Mouse (Mus musculus) left cerebral cortex, postnatal 25 days (tissue): ENCODE results near the gene Arhgef3. TPM values are rescaled to one million over a fixed set of nuclear protein-coding genes. Genes with fewer than 3 reads are reported as not detected.

Source experiments
- DNase-seq, 2 experiments: peaks; one replicate each; pipeline ENCODE4 v3.0.0; 2022; ENCODE audit warnings: low spot score in 2 of 2, mixed read lengths in 1 of 2
- intact Hi-C: fragments of 180-260 bp; cut with DNase I; formaldehyde crosslinking; loops from one replicate; pipeline ENCODE4 v1.15.1; 2025
- total RNA-seq, 2 experiments: library from RNA; stranded (reverse); gene quantifications; 2 replicates each; pipeline ENCODE4 v1.2.3; 2021

Arhgef3 gene
- total RNA-seq, 2 experiments from 2014 or later = 61.9 to 62.2 TPM

DNA sequence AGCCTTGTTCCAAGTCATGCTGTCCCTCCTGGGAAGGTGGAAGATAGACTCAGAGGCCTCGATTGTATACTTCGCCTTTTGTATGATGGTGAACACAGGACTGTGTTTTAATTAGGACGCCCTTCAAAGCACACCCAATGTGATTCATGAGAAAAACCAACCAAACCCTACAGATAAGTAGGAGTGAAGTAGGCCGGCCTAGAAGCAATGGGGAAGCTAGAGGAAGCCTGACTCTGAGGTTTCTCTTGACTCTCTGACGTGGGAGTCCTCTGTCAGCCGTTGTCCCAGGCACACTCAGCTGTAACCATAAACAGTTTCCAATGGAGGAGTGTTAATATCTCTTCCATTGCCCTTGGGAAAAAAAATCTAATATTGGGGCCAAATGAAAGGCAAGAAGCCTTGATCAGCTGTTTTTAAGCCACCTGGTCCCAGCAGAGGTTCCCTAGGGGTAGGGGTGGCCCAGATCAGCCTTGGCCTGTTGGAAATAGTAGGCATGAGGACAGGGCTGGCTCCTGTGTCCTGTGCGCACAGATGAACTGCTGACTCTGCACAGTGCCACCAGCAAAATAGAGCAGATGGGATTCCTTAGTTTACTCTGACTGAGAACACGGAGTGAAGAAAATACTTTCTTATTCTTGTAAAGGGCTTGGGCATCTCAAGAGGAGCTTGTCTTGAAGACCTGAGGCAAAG is 165.6 kb downstream of the Arhgef3 start:
- no peak for DNase-seq
- intact Hi-C loops = no loop called here

DNA sequence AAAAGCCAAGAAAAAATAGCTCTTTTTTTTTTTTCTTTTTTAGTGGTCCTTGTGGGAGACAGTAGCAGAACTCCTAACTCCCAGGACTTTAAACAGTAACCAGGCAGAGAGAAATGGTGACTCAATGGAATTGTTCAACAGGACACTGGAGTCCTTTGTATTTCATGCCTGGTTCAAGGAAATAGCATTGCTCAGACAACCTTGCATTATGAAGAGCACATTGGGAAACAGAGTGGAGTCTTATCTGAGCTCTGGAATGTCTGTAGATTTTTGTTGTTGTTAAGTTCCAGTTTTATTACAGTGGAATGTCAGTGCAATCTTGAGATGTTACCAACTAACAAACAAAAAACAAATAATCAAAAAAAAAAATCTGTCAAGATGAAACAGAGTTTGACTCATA is 169.3 kb downstream of the Arhgef3 start:
- no peak for DNase-seq
- intact Hi-C loops = no loop called here

DNA sequence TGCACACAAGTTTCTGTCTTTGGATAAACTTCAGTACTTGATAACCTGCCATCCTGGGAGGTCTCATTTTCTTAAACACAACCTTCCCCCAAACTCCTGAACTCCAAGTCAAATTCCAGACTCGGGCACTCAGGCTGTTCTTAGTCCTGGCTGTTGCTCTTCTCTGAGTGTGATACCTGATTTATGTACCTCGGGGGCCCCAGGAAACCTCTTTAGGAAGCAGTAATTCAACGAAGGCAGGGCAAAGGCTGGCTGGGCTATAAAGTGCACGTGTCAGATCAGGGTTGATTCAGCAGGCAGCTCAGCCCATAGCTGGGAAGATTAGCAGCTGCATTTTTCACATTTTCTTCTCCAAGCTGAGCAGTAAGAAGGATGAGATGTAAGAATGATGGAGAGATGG is 171.5 kb downstream of the Arhgef3 start:
- no peak for DNase-seq
- intact Hi-C loops = no loop called here

DNA sequence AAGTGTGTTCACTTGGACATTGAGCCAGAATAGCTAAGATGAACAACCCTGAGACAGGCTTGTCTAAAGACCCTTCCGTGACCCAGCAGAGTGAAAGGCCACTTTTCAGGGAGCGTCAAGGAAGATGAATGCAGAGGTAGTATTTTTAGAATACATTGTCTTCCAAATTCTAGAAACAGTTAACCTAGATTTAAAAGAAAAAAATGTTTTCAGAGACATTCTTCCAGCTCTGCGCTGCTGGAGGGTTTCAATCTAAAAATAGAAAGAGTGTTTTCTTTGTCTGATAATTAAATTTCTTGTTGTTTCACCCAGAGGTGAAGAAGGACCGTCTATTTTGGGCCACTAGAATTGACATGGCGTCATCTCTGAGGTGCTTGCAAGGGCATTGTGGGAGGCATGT is 174.4 kb downstream of the Arhgef3 start:
- intact Hi-C loops = no loop called here
- no peak for DNase-seq

DNA sequence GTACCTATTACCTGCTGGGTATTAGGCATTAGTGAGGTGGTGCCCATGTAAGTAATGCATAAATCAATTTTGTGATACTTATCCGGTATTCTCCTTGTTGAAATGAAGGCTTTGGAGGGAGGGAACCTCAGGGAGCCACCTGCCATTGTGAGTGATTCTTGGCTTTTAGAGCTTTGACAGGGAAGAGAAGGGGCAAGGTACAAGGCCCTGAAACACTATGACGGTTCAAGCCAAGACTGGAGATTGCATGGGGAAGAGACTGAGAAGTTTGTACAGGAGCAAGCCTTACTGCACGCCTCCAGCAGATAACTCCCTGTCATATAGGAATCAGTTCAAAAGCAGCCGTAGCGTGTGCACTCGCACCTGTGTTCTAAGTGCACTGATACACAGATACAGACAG is 177.4 kb downstream of the Arhgef3 start:
- DNase-seq = no peak
- intact Hi-C loops = no loop called here

DNA sequence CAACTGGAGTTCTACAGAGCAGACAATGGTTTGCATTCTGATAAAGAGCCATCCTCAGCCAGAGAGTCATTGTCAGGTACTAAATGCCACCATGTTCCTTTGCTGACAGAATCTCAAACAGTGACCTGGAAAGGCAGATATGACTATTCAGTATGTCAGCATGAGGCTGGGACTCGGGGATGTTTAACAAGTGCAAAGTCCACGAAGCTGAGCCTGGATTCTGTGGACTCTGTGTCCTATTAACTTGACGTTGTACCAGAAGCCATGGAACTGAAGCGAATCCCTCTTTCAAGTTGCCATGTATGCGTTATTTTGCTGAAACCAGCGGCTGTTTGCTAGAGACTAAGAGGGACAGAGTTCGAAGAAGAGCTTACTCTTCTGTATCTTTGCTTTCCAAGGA is 181.1 kb downstream of the Arhgef3 start:
- DNase-seq = no peak
- intact Hi-C loops = no loop called here

DNA sequence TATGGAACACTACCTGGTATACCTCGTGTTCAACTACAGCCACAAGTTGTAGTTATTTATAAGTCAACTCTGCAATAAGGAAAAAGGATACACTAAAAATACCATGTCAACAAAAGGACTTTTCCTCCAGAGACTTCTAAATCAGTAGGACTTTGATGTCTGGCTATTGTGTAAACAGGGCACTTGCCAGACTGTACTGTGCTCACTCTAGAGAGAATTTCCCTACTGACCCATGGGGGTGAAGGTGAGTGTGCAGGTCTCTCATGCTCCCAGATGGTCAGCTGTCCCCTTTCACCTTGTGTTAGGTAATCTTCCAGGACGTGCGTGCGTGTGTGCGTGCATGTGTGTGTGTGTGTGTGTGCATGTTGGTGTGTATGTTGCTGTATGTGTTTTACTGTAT is 182.3 kb downstream of the Arhgef3 start:
- intact Hi-C loops = no loop called here

DNA sequence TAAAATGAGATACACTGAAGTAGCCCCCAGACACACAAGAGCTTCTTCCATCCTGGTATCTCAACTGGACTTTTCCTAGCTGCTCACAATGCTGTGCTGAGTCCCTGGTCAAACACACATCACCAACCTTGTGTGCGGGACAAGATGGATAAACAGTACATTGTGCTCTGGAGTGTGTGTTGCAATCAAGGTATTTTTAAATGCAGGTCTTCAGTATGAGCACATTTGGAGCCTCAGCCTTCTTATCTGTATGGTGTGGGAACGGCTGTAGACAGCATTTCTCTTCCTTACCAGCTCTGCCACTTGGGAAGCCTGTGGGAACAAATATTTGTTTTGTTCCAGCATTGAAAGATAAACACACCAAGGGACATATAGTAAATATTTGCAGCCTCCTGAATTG is 184.2 kb downstream of the Arhgef3 start:
- intact Hi-C loops = no loop called here
- no peak for DNase-seq

More for the DNA sequence above, 182.3 kb downstream of the Arhgef3 start:
- DNase-seq = no peak

DNA sequence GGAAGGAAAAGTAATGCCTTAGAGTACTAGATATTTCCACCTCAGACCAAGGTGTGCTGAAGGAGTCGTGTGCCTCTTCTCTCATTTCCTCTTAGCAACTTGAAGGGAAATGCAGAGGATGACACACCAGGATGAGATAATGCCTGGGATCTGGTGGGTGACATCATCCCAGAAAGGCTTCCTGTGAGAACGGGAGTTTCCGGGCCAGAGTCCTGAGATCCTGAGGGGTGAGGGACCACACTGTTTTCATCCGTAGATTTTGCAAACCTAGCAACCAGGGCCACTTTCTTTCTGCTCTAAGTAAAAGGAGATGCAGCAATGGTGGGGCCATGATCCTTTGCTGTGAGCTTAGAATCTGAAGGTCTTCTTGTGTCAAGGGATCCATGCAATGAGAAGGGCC is 185.0 kb downstream of the Arhgef3 start:
- DNase-seq = no peak
- intact Hi-C loops = no loop called here

DNA sequence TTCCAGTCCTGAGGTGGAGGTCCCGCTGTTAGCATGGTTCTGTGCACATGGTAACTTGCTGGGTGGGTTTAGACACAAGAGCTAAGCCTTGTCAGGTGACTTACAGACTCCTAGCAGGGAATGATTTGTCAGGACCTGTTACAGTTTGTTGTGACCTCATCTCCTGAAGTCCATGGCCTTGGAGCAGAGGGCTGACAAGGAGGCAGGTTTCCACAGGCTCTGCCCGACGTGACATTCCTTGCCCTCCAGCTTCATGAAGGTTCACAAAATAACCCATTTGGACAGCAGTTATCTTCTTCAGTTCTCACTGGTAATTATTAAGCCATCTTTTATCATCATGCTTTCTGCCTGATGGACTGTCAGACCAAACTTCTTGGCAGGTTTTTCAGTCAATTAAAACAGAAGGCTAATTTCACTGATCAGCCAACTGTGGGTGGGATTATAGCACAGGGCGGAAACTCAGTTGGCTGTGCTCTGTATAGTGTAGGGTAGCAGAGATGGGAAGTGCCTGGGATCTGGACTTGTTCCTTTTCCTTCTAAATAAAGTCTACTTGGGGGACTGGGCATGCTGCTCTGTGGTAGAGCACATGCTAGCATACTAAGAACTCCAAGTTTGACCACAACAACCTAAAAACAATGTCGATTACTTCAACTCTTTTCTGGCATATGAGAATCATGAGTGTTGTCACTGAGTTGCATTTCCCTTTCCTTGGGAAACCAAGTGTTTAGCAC is 187.2 kb downstream of the Arhgef3 start:
- intact Hi-C loops = no loop called here
- DNase-seq = no peak

DNA sequence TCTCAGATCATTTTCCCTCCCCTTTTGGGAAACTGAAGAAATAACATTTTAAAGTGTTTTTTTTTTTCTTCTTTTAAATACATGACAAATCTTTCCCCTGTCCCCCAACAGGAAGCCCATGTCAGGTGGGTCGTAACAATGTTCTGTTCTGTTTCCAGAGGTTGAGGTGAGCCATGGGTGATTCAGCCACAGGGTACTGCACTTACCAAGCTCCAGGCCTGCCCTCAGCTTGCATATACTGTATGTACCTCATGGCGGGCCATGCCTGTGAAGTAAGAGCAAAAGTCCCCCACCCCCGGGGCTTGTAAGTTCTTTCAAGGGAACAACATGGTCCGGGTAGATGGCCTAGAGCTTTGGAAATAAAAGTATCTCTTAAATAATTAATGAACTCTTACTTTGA is 188.6 kb downstream of the Arhgef3 start:
- intact Hi-C loops = no loop called here
- no peak for DNase-seq

DNA sequence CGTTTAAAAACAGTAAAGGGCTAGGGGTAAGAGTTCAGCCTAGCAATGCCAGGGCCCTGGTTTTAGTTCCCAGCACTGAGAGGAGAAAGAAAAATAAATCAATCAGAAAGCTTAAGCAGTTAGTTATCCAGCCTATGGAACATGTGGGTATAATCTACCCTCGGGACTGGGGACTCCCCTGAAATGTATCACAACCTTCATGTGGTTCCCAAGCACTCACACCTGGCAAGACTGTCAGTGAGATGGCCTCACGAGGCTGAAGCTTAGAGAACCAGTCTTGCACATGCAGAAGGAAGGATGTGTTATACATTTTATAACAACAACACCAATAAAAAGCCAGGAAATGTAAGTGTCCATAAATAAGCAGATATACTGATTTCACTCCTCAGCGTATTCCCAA is 189.7 kb downstream of the Arhgef3 start:
- intact Hi-C loops = no loop called here
- no peak for DNase-seq

DNA sequence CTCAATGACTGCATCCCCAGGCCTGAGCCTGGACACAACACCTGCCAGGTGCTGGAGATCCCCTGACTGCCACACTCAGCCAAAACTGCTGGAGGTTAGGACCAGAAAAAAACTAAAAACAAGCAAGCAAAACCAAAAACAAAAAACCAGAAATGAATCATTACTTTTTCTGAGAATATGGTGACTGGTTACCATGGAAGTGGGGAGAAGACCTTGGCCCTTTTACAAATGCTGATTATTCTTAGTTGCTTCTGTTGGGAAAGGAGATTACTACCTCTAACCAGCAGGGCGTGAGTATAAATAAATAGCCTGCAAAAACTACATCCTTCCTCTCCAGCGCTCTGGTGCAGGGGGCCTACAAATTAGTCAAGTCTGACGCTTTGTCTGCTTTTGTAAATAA is 194.1 kb downstream of the Arhgef3 start:
- intact Hi-C loops = no loop called here
- no peak for DNase-seq

DNA sequence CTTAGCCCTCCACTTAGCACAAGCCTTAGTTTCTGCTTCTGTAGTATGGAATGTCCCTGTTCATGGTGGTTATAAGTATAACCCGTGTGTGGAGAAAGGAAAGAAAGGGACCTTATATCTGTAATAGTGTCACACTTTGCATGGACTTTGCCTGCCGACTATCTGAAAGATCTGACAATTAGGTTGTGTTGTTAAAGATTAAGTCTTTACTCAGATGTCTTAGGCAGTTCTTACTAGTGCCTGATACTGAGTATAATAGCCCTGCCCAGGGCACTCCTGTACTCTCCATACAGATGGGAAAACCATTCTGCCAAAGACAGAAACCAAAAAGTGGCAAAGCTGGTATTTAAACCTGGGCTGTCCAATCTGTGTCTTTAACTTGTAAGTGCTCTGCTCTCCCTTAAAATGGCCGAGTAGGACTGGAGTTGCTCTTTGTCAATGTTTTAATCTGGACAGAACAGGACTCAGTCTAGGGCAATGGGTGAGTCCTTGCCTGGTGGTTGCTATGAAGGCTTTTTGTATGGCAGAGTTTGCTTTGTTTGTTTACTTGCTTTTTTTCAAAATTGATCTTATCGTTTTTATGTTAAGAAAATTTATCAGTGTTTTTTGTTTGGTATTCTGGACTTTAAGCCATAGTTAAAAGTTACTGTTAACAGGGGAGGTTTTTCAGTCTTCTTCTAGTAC is 196.0 kb downstream of the Arhgef3 start:
- intact Hi-C loops = no loop called here
- DNase-seq = no peak

DNA sequence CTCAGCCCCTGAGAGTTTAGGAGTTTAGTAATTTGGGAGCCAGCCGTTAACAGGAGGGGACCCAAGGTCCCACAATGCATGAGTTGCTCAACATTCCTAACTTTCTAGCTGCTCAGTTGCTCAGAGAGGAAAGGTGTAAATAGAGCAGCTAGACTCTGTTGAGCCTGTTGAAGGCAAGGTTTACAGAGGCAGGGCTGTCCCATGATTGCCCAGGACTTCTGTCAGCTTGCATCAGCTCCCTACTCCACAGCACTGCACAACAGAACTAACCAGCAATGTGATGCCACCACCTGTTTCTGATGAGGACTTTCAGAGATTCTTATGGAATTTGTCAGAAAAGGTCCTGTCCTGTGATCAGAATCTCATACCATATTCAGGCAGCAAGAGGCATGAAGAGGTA is 197.7 kb downstream of the Arhgef3 start:
- intact Hi-C loops = no loop called here
- DNase-seq = no peak

DNA sequence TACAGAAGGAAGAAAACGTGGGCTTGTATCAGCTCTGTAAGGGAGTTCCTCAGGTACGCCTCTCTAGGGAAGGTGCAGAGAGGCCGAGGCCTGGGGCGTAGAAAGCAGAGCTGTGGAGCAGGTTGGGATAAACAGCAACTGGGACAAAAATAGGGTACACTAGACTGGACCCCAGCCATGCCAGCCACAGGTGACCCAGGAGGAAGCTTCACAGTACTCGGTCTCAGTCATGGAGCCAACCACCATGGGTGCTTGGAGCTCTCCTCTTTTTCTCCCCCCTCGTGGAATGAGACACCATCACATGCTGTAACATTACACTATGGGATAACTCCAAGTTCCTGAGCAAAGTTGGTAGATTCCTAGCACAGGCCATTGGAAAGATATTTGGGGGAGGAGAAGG is 201.0 kb downstream of the Arhgef3 start:
- intact Hi-C loops = no loop called here
- DNase-seq = no peak

DNA sequence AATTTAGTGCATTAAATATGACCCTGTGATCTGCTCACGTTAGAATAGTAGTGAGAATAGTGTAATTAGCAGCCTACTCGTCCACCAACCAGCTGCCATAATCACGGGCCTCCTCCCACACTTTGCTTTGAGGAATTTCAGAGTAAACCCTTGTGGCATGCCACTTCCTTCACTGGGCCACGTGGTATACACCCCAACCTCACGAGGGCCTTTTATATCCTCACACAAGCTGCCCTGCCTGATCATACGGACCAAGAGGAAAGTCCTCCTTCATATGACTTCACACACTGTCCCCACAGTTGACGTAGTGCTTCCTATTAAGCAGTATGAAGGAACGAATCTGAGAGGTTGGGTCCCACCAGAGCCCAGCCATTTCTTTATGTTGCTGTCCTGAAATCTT is 202.4 kb downstream of the Arhgef3 start:
- intact Hi-C loops = no loop called here
- DNase-seq = no peak

DNA sequence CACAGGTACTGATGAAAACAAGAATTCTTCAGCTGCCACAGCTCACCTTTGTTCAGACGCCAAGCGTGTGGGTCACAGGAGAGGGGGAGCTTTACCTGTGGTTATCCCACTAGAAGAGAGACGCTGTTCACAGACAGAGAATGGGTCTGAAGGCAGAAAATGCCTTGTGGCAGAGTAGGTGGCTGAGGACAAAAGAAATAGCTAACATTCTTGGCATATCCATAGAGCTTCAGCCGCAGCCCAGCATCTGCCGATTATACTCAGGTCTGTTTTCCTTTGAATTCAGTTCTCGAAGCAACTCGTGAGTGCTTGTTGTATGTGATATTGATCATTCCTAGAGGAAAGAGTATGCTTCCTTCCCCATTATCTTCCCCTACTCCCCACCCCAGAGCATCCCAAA is 204.7 kb downstream of the Arhgef3 start:
- no peak for DNase-seq
- intact Hi-C loops = no loop called here

DNA sequence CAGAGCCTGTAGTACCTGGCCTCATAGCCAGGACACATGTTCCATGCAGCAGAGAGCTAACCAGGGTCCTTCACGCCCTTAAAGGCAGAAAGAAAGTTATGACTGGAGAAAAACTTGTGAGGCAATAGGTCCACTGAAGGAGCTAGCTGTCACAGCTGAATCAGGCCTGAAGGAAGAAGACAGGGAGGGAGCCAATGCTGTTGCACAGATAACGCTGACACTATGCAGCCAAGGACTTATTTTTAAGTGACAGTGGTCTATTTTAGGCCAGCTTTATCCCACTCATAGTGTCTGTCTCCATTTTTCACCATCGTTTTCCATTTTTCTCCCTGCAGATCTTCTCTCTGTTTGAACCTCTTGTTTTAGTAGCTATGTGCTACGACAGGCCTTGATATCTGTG is 207.3 kb downstream of the Arhgef3 start:
- peak in 1 of 2 experiments; percentile 33 for DNase-seq
- intact Hi-C loops = no loop called here

DNA sequence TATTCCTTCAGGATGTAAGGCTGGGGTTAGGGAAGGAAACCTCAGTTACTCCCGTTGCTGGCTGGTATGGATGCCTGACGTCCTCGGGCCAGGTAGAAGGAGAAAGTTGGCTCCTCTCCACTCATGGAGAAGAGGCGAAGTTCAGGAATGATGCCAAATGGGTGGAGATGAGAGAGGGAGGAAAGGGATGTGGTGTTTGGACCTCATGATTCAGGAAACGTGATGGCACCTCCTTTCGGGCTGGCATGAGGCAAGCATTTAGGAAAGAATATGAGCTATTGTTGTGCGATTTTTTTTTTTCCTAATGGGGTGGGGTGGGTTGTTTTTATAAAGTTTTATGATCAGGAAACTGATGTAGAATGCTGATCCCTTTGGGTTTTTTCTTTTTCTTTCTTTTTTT is 210.0 kb downstream of the Arhgef3 start:
- intact Hi-C loops = no loop called here
- no peak for DNase-seq

DNA sequence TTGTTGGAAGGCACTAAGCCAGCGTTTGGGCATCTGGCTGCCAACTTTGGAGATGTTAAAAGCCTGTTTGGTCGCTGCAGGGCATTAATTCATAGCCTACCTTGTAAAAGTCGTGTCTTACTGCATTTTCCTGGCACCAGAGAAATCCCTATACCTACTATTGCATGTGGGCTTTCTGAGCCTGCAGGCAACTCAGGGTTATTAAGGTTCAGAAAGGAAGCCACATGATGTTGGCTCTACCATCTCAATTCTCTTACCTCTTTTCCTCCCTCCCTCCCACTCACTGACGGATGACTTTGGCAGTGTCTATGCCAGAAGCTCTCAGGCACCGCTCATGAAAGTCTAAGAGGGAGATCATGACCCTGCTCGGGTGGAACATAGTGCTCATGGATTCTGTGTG is 210.8 kb downstream of the Arhgef3 start:
- intact Hi-C loops = no loop called here
- DNase-seq = no peak
